Mouse (Mus musculus) thymus, adult 2 months (tissue): ENCODE measurements around the gene Kif7.

Experiments used
- CTCF ChIP-seq: fragments of 200-500 bp; IDR thresholded peaks from 2 replicates; pipeline ENCODE4 v1.5.1; 2012; ENCODE audit warnings: mild to moderate bottlenecking, control low read depth, low read length, moderate library complexity, borderline replicate concordance; ENCODE audit not compliant: control insufficient read depth, poor library complexity, insufficient read depth; ENCODE audit errors: extremely low read depth
- POLR2A ChIP-seq: fragments of 200-500 bp; IDR thresholded peaks from 2 replicates; pipeline ENCODE4 v1.6.1; 2012; ENCODE audit warnings: mild to moderate bottlenecking, low read length, control low read depth, moderate library complexity; ENCODE audit not compliant: control insufficient read depth, poor library complexity, insufficient read depth; ENCODE audit errors: extremely low read depth

GRCm38 (mm10) chr7:79679186-79679585, 36.3 kb downstream of the Kif7 start:
- TF ChIP-seq CTCF (no peak), POLR2A (no peak)
